Mouse (Mus musculus) stomach, postnatal 0 days (tissue): Measurements from ENCODE around the gene Dnajc12.

Source experiments
- CTCF ChIP-seq: IDR thresholded peaks from 2 replicates; pipeline ENCODE4 v1.5.1; 2016; ENCODE audit warnings: antibody characterized with exemption, low read depth, mild to moderate bottlenecking, moderate library complexity
- EP300 ChIP-seq: optimal IDR thresholded peaks from 2 replicates; pipeline ENCODE3; 2016; ENCODE audit warnings: antibody characterized with exemption

DNA sequence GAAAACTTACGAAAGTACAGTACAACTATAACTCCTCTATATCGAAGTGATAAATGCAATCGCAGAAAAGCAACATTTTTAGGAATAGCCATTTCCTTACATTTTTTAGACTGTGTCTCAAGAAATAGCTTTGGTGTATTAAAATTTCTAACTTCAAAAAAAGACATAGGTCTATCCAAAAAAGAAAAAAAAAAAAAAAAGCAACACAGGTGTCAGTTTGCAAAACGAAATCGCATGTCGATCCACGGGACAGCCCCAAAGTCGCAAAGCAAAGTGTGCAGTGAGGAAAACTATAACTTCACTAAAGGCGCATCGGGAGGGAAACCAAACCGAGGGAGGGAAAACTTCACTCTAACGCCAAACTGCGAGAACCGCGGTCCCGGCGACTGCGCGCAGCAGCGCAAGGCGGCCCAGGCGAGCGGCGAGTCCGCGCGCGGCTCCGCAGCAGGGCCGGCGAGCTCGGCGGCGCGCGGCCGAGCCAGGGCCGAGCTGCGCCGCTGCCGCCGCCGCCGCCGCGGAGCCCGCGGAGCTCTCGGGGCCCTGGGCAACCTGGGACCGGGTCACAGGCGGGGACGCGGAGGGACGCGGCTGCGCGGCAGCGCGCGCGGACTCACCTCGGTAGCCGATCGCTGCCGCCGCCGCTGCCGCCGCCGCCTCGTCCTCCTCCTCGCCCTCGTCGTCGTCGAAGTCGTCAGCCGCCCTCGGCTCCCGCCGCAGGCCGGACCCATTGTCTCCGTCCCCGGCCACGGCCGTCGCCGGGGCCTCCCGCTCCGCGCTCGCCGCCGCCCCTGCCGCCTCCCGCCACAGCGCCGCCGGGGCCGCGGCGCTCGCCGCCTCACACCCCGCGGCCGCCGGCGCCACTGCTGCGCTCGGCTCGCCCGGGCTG lies 44.0 kb upstream of the Dnajc12 start:
- TF ChIP-seq CTCF, result no peak
- no peak for TF ChIP-seq EP300
